Mouse (Mus musculus) 3T3-L1 (cell line): ENCODE results near the gene Ibtk.
"Not testable (repeated sequence)": the region's sequence is repeated elsewhere in the genome, so short reads cannot be mapped to it uniquely, and the experiment has no call there.

Experiments
- DNase-seq: peaks from one replicate; pipeline ENCODE4 v3.0.0-alpha.2; 2015; ENCODE audit warnings: low read depth, low spot score

Ibtk gene

GRCm38 (mm10) chr9:85749142-85749921, at the start of gene Ibtk:
Gene Ibtk (minus strand): TSS chr9:85749334.
- peak; percentile 95 for DNase-seq

GRCm38 (mm10) chr9:85791521-85791920, 42.4 kb upstream of the Ibtk start:
- not testable (repeated sequence) for DNase-seq

GRCm38 (mm10) chr9:85780249-85780648, 31.1 kb upstream of the Ibtk start:
- DNase-seq, result peak; percentile 31

GRCm38 (mm10) chr9:85779458-85779857, 30.3 kb upstream of the Ibtk start:
- peak; percentile 77 for DNase-seq

- no peak for DNase-seq
Measured at GRCm38 (mm10) chr9:85777544-85777943, 28.4 kb upstream of the Ibtk start.

DNA sequence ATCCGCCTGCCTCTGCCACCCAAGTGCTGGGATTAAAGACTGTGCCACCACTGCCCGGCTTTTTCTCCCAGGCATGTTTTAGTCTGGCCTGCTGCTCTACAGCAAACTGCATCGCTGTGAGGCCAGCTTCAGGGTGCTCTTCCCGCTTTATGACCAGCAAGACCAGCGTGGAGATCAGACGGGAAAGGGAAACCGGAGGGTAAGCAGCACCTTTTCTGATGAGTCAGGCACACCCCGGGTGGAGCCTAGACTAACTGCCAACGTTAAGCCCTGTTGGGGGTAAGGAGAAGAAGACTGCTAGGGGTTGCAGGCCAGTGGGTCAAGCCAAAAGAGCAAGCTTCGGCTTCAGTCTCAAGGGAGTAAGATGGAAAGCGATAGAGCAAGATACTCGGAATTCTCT, 23.1 kb upstream of the Ibtk start:
- DNase-seq, result no peak

GRCm38 (mm10) chr9:85771454-85771853, 22.3 kb upstream of the Ibtk start:
- DNase-seq, result peak; percentile 47

DNA sequence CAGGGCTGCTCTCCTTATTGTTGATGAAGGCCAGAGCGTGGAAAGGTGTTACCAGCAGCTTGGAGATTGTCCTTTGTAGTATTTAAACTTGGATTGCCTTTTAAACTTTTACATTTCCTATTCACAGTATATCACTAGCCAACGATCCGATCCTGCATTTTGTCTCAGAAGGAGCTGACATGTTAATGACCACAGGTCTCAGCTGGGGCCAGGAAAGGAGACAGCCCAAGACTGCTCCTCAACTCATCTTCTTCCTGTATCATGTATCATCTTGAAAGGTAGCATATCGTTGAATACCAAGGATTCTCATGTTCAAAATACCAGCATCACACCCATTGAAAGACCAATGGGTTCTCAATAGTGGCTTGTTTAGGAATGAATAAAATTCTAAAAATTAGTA, 21.2 kb upstream of the Ibtk start:
- no peak for DNase-seq

DNA sequence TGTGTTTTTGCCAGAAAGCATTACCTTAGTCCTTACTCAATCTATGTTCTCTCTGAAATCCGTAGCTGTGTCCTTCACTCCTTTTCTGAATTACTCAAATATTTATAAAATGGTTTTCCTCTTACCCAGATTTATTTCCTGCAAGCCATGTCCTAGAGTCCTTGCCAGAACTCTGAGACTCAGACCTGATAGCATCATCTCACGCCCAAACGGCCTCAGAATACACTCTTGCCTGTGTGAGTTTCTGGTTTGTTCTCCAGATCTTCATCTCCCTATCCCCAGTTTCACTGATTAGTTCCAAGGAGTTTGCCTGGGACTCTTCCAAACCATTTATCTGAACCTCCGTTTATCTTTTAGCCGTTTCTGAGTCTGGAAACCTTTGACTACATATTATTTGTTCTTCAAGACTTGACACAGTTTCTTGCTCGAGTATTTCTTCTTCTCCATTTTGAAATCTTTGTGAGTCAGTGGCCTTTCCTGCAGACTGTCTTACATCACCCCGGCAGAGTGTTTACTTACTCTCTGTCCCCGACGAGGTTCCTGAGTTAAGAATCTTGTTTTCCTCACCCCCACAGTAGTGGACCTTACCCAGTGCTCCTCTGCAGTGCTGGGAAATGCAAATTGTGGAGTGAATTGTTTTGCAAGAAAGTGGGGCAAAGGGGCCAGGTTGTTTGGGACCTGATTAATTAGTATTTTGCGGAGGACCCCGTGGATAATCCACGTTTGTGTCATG, 20.1 kb upstream of the Ibtk start:
- no peak for DNase-seq

DNA sequence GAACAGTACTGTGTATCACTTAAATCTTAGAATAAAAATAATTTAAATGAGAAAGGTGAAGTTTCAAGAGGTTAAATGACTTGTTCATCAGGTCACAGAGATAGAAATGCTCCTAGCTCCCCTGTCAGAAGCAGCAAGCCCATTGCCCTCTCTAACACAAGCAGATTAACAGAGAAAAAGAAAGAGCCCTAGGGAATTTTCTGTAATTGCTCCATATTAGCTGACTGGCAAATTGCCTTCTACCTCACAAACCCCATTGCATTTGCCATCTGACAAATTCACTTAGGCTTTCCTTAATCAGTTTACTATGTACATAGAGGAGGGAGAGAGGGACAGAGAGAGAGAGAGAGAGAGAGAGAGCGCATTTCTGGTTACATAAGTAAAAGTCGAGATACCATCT, 18.1 kb upstream of the Ibtk start:
- no peak for DNase-seq

DNA sequence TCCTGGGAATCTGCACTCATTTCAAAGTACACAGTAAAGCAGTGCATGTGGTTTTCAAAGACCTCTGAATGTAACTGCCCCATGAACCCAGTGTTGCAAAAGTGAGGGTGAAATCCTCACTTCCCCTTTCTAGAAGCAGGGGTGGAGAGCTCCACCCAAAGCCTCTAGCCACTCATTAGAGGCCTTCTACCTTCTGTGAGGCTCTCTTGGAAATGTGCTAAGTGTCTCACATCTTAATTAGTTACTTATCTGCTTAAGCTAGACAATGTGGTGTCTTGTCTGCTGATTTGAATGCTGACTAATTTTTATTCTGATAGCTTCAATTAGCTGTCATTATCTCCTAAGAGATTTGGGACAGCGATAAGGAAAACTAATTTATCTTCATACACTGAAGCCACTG, 13.3 kb upstream of the Ibtk start:
- DNase-seq, result no peak

DNA sequence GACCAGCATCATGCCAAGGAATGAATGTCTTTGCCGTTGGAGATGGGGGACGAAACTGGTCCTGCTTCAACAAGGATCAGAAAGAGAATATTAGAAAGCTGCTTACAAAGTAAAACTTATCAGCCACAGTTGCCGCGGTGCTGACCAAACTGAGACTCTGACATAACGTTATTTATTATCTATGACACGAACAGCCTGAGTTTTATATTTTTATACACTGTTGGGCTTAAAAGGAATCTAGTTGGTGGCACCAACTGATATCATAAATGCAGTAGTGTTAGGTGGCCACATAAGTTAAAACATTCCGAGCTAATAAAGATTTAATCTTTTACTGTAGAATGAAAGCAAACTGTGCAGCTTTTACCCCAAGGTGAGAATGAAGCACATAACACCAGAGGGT, 1.7 kb upstream of the Ibtk start:
- no peak for DNase-seq

DNA sequence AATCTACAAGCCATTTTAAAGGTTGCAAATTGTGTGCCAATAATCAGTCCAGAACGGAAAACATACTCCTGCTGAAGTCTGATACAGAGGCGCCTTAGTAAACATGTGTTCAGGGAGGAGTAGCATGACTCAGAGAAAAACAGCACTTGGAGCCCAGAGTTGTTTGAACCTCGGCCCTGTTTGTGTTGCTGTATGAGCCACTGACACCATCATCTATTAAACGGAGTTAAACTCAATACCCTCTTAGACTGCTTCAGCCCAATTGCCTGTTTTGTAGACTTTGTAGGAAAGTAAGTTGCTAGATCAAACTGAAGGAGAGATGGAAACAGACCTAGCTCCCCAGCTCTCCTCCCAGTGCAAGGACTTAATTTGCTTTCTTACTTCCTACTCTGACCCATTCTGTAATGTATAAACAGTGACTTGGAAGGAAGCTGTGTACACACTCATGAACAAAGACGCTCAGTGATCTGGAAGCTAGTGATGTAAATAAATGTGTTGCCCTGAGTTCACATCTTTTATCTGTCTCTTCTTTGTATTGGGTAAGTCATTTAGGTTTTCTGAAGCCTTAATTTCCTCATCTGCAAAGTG, 882 bp upstream of the Ibtk start:
- DNase-seq, result peak; percentile 80

DNA sequence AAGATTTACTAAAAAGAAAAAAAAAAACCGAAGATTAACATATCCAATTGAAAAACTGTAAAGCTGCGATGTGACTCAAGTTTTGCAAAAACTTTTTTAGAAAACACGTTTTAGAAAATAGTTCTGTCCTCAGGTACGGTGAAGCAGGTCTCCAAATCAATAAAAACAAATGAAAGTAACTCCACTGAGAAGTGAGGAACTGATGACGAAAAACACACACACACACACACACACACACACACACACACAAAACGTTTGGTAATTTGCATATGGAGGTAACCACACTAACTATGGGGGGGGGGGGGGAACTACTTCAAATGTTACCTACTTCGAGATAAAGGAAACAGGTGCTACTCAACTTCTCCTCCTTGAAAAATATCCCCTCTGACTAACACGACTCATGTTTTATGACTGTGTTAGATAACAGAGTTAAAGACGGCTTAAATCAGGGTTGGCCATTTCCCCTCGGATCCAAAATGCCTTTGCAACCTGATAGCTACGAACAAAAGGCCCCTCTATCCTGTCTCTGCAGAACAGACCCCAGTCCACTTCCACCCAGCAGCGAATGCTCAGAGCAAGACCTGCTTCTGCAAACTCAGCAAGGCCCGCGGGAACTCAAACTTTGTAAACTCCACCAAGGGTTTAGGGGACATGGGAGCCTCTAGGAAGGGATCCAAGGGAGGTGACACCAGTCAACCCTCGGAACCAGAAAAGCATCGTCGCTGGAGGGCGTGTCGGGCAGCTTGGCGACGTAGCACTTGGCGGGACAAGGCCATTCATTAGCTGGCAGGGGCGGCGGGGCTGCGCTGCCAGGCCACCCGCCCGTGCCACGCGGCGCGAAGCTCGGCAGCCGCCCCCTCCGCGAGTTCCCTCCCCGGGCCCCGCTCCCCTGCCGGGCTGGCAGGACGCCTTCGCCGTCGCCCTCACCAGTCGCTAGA, 661 bp downstream of the Ibtk start:
- DNase-seq, result peak; percentile 72

- DNase-seq, result no peak
Measured at GRCm38 (mm10) chr9:85745566-85745965, 3.6 kb downstream of the Ibtk start.

DNA sequence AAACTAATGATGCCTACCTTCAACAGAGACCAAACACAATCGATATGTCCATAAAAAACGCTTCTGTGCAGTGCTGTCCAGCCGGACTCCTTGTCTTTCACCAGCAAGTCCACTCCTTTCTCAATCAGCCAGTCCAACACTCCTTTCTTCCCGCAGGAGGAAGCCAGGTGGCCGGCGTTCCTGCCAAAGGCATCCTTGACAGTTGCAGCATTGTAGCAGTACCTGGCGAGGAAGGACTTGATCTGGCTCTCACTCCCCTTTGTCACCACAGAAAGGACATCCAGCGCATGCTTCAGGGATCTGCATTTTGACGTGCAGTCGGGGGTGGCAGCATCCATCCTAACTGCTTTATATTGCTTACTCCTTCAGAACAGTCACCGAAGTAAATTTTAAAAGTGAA, 5.8 kb downstream of the Ibtk start:
- DNase-seq, result no peak

DNA sequence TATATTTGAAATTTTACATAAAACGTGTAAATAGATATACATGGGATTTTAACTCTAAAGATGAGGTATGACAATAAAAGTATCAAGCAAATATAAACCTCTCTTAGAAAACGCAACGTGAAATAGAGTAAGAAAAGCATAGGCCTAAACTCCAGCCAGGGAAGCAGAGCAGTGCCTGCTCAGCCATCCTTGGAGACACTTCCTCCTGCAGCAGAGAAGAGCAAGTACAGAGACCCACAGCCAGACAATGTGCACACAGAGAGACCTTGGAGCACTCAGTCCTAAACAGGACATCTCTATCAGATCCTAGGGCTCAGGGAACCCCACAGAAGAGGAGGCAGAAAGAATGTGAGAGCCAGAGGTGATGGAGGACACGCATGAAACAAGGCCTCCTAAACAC, 7.0 kb downstream of the Ibtk start:
- DNase-seq, result no peak

GRCm38 (mm10) chr9:85739279-85739678, 9.9 kb downstream of the Ibtk start:
- no peak for DNase-seq

- DNase-seq, result no peak
Measured at GRCm38 (mm10) chr9:85734821-85735220, 14.3 kb downstream of the Ibtk start.

GRCm38 (mm10) chr9:85724078-85724477, 25.1 kb downstream of the Ibtk start:
- no peak for DNase-seq

DNA sequence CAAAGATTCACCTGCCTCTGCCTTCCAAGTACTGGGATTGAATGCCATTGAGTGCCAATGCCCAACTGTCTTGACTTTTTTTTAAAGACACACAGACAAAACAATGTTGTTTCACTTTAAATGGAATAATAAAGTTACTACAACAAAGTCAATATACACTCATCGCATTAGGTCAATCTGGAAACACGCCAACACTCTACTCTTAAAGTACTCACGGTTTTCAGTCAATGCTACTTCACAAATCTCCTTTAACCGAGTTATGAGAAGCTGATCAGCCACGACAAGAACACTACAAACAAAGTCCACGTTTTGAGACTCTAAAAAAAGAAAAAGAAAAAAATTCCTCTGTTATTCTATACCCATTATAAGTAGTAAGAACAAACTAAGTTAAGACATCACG, 31.8 kb downstream of the Ibtk start:
- DNase-seq, result no peak

- DNase-seq, result no peak
Measured at GRCm38 (mm10) chr9:85707302-85707701, 41.8 kb downstream of the Ibtk start.
